Mouse (Mus musculus): ENCODE data around the gene Utf1. TPM values are rescaled to one million over a fixed set of nuclear protein-coding genes. Genes with fewer than 3 reads are reported as not detected.

Gene Utf1
- polyA plus RNA-seq (2017; shearing (Covaris generic)), result 1 to 10 TPM in 1 of 2 experiments, under 1 TPM in 1; 0.90 to 2.2 TPM

DNA sequence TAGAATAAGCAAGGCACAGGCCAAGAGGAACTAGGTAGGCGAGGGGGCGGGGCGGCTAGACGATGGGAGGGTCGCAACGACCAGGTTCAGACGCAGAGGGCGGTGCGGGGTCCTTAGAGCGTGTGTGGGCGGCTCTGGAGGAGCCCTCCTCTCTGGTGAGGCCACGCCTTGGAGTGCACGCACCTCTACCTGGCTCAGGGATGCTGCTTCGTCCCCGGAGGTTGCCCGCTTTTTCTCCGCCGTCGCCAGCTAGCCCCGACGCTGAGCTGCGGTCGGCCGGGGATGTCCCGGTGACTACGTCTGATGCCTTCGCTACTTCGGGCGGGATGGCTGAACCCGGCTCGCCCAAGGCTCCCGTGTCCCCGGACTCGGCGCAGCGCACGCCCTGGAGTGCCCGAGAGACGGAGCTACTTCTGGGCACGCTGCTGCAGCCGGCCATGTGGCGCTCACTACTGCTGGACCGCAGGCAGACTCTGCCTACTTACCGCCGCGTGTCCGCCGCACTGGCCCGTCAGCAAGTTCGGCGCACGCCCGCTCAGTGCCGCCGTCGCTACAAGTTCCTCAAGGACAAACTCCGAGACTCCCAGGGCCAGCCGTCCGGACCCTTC is at the start of gene Utf1:
Gene Utf1, plus strand, starts transcription at position 116 of the 608 bp plus-strand sequence.
- peak; percentile 78 for ATAC-seq

DNA sequence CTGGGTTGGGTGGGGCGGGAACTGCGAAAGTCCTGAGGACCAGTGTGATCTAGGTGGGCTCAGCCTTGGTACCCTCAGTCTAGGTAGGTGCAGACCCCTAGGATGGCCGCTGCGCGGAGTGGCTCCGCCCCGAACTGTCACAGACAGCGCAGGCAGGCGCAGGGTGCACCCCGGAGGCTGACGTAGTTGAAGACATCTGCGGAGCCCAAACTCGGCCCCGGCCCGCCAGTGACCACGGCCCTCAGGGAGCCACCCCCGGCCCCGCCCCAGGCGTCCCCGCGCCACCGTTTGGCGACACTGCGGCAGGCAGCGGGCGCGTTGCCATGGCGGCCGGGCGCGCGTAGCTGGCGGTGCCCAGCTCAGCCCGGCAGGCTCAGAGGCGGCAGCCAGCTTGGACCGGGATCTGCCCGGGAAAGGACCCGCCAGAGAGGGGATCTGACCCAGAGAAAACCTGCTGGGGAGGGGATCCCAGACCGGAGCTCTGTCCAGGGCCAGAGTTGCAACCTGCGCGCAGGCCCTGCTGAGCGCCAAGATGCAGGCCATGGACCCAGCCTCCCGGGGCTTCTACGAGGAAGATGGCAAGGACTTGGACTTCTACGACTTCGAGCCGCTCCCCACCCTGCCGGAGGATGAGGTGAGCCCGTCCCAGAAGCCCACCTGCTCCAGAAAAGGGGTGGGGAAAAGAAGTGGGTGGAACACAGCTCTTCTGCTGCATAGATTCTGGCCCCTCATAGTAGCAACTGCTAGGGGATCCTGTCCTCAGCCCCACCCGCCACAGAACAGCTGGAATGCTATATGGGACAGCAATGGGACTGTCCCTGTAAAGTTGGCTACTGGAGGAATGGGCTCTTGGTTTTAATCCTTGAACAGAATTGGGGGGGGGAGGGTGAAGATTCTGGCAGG is 48.7 kb upstream of the Utf1 start, which contains the start of gene Kndc1:
Gene Kndc1, plus strand, starts transcription at position 42 of the 903 bp plus-strand sequence.
- no peak for ATAC-seq

DNA sequence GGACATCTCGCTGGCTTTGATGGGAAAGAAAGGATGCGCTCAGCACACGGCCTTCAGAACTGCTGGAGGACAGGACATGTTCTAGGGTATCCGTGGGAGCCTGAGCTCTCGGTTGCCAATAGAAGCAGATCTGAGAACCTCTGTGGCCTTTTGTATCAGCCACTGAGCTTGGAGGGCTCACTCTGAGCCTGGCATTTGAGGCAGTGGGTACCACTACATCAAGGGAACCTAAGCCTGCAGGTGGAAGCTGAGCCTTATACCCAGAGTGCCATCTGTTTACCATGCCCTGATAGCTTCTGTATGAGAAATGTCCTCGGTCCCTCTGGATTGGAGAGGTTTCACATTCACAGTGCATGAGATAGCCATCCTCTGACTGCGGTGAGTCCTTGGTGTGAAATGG is 47.3 kb upstream of the Utf1 start:
- no peak for ATAC-seq

DNA sequence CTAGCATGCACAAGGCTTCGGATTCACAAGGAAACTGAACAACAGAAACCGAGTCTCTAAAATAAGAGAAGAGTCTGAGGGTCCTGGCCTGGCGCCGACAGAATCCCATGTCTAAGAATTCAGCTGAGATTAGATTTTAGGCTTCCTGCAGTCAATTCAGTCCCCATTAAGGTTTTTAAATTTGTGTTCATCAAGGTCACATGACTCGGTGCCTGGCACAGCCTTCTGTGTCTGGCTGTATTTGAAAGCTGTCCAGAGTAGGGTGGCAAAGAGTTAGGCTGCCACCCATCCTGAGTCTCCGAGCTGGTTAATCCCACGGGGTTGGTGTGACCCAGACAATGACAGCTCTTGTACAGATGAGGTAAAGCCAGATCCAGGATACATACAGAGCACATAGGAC is 46.8 kb upstream of the Utf1 start:
- ATAC-seq, result no peak

DNA sequence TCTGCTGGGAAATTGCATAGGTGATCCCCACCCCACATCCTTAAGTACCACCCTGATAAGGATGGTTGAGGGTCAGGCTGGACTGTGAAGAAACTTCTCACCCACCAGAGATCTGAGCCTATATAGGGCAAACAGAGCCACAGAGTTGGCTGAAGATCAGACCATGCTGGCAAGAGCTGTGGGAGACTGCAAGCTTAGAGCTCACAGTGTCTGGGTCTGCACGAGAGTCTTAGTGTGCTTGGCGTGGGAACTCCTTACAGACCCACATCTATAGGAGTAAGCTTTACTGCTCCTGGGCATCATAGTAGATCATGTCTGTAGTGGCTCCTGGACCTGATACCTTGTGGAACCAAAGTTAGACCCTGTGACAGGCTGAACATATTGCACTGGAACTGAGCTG is 45.0 kb upstream of the Utf1 start:
- no peak for ATAC-seq

DNA sequence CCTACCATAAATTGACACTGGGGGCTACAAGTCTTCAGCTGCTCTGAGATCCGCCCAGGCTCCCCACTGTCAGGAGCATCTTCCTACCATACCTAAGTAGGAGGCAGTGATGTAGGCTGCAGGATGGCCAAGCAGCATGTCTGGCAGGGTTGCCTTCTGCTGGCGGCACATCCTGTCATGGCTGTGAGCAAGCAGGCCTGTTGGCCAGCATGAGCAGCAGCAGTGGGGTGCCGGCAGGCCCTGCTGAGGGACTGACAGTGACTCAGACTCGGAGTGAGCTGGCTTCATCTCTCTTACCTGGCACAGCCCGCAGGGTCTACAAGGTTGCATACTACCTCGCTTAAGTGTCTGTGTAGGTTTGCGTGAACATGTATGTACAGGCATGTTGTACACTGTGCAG is 44.1 kb upstream of the Utf1 start:
- ATAC-seq, result no peak

DNA sequence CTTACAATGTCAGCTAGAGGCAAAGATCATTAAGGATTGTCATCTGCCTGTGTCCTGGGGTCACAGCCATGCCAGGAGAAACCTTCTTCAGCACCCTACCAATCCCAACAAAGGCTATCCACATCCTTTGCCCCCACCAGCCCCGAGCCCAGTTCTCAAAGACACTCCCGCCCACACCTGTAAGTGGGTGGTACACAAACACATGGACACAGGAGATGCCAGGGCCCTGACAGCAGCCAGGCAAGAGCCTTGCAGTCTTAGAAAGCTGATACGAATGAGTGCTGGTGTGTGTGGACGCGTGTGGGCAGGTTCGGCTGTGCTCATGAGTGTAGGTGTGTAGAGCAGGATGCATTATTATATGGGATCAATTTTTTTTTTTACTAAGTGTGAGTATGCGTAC is 43.1 kb upstream of the Utf1 start:
- no peak for ATAC-seq

DNA sequence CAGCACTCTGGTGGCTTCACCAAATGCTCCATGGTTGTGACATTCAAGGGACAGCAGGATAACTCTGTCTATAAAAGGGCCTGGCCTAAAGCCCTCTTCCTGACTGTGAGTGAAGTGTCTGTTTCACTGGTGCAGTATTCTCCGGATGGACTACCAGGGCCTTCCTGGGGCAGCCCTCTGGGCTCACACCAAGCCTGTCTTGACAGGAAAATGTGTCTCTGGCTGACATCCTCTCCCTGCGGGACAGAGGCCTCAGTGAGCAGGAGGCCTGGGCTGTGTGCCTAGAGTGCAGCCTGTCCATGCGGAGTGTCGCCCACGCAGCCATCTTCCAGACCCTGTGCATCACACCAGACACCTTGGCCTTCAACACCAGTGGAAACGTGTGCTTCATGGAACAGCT is 42.7 kb upstream of the Utf1 start:
- ATAC-seq, result no peak

DNA sequence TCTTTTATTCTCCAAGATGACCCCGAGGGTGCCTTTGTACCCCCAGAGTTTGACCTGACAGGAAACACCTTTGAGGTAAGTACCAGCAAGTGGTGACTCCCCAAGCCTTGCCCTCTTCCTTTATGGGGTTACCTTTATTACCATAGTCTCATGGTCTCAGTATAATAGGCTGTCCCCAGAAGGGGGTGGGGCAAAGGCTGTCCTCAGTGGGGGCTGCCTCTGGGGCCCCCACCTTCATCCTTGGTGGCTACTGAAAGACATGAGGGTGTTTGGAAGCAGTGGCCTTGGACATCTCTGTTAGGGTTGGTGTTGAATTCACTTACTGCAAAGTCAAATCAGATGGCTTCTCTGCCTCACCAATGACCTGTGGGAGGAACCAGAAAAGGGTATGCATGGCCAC is 41.6 kb upstream of the Utf1 start:
- ATAC-seq, result no peak

DNA sequence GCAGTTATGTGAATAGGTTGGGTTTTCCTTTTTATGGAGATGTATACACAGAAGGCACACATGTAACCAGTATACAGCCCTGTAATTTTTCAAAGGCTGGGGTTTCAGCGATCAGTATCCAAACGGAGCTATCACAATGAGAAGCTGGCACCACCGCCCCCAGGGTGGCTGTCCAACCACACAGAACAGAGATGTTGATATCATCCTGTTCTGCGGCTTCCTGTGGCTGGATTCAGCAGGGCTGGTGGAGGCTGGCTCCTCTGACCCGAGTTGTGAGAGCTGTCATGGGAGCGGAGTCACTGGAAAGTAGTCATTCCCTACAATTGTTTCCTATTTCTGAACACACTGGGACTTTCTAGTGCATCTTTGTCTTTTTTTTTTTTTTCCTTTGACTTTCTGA is 38.3 kb upstream of the Utf1 start:
- ATAC-seq, result peak; percentile 56

DNA sequence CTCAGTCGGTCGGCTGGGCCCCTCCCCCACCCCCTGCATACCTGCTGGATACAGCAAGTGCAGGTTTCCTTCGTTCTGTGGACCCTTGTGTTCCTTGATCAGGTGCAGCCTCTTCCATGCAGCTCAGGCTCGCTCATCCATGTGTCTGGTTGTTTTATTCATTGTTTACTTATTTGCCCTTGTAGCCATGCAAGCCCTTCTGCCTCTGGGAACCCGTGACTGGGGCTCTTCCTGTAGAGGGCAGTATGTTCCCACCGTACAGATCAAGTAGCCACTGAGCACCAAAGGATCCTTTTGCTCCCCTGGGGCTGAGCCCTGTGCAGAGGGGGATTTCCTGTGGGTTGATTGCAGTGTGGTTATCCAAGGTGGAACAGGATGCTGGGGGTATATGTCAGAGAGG is 37.9 kb upstream of the Utf1 start:
- ATAC-seq, result peak; percentile 85

DNA sequence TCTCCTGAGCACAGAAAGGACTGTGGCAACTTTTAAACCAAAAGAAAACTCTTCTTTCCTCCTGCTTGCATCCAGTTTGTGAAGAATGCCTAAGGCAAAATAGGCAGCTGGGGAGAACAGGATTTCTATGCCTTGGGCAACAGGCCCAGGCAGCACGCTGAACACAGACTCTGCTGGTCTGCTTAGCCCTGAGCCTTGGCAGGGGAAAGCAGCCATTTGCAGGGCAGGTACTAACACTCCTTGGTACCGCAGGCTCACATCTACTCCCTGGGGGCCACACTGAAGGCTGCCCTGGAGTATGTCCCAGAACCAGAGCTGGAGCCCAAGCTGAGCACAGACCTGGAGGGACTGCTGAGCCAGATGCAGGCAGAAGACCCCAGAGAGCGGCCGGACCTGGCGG is 35.4 kb upstream of the Utf1 start:
- no peak for ATAC-seq

DNA sequence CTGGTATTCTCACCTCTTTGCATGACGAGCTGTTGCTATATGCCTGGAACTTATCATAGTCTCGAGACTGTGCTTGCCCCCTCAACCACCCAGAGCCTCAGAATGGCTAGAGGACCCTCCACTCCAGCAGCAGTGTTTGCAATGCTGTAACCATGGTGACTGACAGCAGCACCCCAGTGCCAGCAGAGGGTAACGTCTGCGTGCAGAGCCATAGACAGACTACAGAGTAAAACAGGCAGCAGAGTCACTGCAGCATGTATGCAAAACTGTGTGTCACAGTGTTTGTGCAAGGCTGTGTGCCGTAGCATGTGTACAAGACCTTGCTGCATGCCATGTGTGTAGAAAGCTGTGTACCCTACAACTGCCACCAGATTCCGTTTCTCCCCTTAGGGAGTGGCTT is 34.1 kb upstream of the Utf1 start:
- ATAC-seq, result no peak

DNA sequence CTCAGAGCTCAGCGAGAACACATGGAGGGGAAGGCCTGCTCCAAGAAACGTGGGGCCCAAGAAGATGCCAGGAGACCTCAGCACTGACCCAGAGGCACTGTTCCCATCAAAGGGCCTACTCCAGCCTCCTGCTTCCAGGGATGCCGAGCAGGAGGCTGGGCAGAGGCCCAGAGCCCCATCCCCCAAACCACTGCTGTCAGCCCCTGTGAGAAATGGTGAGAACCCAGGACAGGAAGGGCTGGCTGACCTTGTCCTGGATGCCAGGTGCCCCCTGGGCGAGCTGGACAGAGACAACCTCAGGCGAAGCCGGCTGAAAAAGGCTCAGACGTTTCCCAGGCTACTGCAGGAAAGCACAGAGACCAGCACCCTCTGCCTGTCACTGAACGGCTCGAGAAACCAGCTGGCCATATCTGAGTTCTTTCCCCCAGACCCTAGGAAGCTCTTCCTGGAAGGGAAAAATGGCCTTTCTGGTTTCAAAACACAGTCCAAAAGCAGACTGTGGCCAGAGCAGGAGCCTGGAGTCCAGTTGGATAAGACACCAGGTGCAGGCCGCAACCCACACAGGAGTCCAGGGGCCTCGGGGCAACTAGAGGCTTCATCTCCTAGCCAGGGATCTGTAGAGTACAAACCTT is 33.3 kb upstream of the Utf1 start:
- ATAC-seq, result no peak

DNA sequence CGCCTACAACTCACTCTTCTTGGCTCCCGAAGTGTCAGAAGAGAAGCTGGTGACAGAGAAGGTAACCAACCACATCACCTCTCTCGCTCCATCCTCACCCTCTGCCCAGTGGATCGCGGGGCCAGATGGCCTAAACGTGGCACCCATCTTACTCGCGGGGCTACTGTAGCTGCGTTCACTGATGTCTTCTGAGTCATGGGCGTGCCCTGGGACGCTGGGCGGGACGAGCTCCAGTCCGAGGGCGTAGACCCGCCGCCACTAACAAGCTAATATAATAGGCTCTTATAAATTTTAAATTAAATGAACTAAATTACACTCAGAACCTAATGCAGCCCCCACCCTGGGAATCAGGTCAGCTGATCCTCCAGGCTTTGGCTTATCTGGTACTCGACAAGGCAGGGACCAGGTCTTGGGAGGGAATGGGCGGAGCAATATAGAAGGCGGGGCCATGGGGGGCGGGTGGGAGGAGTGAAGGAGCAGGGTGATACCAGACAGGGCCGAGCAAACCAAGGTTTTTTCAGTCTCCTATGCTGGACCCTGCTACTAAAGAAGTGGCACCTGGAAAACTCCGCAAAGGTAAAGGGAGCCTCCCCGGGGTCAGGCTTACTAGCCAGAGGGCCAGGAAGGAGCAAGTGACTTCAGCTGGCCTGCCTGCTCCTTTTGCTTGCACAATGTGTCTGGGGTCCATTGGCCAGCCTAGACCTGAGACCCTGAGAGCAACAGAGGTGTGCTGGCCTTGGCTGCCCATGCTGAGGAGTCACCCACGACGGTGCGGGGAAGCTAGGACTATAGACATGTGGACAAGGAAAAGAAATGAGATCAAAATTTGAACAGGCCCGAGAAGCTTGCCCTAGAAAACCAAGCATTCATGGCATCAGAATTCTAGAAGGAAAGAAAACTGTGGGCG is 29.2 kb upstream of the Utf1 start:
- ATAC-seq, result no peak

DNA sequence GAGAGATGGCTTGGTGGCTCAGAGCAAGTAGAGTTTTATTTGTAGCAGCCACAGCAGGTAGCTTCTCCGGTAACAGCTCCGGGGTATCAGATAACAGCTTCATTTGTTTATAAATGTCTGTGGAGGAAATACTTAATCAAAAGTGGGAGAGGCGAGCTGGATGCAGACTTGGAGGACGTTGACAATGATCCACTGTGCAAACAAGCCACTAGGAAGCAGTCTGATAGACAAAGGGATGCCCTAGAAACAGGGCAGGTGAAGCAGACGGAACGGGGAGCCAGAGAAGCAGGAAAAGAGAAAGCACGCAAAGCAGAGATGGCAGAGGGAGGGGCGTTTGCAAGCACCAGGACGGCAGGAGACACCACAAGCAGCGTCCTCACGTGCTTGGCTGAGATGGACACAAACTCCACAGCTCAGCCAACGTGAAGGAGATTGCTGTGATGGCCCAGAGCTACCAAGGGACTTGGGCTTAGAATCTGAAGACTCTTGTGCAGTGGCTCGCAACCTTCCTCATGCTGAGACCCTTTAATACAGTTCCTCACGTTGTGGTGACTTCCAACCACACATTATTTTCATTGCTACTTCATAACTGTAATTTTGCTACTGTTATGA is 27.8 kb upstream of the Utf1 start:
- peak; percentile 43 for ATAC-seq

DNA sequence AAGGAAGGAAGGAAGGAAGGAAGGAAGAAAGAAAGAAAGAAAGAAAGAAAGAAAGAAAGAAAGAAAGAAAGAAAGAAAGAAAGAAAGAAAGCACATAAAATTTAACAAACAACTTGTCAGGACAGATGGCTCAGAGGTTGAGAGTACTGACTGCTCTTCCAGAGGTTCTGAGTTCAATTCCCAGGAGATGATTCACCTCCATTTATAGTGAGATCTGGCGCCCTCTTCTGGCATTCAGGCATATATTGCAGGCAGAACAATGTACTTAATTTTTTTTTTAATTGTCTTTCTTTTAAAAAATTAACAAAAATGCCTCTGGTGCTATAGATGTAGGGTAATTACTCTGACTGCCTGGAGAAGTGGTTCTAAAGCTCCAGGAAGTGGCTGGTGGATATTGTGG is 27.2 kb upstream of the Utf1 start:
- ATAC-seq, result no peak

DNA sequence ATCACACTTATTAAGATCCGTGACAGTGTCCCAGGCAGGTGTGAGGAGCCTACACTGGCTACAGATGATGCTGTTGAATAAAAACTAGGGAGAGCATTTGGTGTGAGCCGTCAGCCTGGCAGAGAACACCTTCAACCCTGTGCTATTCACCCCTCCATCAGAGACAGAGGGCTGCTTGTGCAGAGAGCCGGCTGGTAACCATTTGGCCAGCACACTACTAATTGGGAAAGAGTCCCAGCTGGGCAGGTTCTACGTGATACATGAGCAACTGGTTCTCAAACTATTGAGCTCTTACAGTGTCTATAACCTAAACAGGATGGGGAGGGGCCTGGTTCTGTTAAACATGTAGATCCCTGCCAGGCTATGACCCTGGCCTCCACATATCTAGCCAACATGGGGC is 25.3 kb upstream of the Utf1 start:
- ATAC-seq, result no peak

DNA sequence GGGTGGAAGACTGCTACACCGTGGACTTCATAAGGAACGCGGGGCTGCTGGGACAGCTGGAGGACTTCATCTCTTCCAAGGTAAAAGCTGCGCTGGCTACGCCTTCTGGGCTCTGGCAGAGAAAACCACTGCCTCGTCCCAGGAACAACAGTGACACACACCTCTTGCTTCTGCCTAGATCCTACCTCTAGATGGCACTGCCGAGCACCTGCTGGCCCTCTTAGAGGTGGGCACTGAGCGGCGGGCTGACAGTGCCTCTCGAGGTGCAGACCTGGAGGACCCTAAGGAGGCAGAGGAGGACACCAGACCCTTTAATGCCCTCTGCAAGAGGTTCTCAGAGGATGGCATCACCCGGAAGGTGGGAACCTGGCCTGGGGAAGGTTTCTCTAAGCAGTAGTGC is 12.9 kb upstream of the Utf1 start:
- ATAC-seq, result no peak

DNA sequence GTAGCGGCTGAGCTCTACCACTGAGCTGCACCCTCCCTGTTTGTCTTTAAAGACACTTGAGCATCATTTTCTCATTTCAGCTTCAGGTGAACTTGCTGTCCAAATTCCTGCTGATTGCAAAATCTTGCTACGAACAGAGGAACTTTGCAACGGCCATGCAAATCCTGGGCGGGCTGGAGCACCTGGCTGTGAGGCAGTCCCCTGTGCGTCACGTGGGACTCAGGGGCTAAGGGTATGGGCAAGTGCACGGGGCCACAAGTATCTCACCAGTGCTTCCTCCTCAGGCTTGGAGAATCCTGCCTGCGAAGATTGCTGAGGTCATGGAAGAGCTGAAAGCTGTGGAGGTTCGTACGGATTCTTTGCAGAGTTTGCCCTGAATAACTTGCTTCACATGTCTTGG is 6.9 kb upstream of the Utf1 start:
- no peak for ATAC-seq

DNA sequence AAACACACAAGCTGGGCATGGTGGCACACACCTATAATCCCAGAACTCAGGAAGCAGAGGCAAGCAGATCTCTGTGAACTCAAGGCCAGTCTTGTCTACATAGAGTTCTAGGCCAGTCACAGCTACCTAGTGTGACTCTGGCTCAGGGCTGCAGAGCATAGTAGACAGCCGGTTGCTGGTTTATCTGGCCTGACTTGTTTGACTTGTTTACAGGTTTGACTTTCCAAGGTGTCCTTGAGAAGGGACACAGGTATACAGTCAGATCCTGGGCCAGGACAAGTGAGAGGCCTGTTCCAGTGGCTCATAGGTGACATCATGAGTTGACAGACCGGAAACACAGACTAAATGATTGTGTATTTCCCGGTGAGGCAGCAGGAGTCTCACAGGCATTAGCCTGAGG is 6.5 kb upstream of the Utf1 start:
- ATAC-seq, result no peak

DNA sequence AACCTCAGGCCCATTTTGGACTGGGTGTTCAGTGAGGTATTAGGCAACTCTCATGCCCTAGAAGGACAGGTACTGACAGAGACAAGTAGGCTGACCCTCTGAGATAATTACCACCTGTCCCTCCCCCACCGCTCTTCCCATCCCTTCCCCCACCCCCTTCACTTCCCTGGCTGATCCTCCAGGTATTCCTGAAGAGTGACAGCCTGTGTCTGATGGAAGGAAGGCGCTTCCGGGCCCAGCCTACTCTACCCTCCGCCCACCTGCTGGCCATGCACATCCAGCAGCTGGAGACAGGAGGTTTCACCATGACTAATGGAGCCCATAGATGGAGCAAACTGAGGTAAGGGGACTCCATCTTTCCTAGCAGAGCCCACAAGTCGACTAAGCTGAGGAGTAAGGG is 5.8 kb upstream of the Utf1 start:
- no peak for ATAC-seq

Measured in activated CD4-positive, CD25-positive, alpha-beta regulatory T cell, adult 4 months (primary cell).